Mouse (Mus musculus) liver, adult 2 months (tissue): Measurements from ENCODE around the gene Hist2h3c2.

Experiments
- CTCF ChIP-seq: fragments of 200-500 bp; IDR thresholded peaks from 2 replicates; pipeline ENCODE4 v1.5.1; 2011; ENCODE audit warnings: low read depth, low read length, control low read depth
- POLR2A ChIP-seq: fragments of 200-500 bp; IDR thresholded peaks from 2 replicates; pipeline ENCODE4 v1.6.1; 2011; ENCODE audit warnings: low read length, control low read depth; ENCODE audit not compliant: insufficient read depth; ENCODE audit errors: extremely low read depth

- no peak for TF ChIP-seq CTCF
- TF ChIP-seq POLR2A, result peak; percentile 89
Observed at GRCm38 (mm10) chr3:96220765-96221639, 17.9 kb downstream of the Hist2h3c2 start, which contains the start of the genes Hist2h2ac and Hist2h2be.
